Mouse (Mus musculus) splenic B cell, adult 2 months (primary cell): Measurements from ENCODE around the gene Rnf223.
"Not testable (repeated sequence)": the region's sequence is repeated elsewhere in the genome, so short reads cannot be mapped to it uniquely, and the experiment has no call there.

Experiments
- DNase-seq: peaks from one replicate; pipeline ENCODE4 v3.0.0-alpha.2; 2011; ENCODE audit warnings: low read depth, low spot score
- H3K27me3 ChIP-seq: 2 replicates; pipeline ENCODE4 v1.6.1; 2012; ENCODE audit warnings: mild to moderate bottlenecking, low read length, moderate library complexity, mixed read lengths; ENCODE audit not compliant: control insufficient read depth, poor library complexity, insufficient read depth, severe bottlenecking
- H3K36me3 ChIP-seq: 2 replicates; pipeline ENCODE4 v1.6.1; 2012; ENCODE audit warnings: mild to moderate bottlenecking, low read length, moderate library complexity, mixed read lengths; ENCODE audit not compliant: control insufficient read depth, poor library complexity, insufficient read depth, severe bottlenecking

The Rnf223 gene

DNA sequence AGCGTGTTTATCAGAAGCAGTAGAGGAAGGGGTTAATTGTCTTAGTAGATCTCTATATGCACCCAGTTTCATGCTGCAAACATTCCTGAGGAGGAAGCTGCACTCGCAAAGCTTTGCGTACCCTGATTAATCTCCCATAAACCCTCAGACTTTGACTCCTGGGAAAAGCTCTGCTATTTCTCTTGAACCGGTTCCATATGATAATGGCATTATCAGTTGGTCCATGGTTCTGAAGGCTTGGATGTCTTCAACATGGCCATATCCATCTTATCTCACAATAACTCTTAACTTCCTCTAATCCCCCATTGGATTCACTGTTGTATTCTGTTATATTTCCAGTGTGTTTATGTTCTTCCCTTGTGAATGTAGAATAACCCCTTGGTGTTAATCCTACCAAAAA is 27.0 kb upstream of the Rnf223 start:
- no peaks in the 10 kb centered on the region for H3K36me3 ChIP-seq
- DNase-seq, result no peak
- H3K27me3 ChIP-seq, result no peaks in the 10 kb centered on the region

DNA sequence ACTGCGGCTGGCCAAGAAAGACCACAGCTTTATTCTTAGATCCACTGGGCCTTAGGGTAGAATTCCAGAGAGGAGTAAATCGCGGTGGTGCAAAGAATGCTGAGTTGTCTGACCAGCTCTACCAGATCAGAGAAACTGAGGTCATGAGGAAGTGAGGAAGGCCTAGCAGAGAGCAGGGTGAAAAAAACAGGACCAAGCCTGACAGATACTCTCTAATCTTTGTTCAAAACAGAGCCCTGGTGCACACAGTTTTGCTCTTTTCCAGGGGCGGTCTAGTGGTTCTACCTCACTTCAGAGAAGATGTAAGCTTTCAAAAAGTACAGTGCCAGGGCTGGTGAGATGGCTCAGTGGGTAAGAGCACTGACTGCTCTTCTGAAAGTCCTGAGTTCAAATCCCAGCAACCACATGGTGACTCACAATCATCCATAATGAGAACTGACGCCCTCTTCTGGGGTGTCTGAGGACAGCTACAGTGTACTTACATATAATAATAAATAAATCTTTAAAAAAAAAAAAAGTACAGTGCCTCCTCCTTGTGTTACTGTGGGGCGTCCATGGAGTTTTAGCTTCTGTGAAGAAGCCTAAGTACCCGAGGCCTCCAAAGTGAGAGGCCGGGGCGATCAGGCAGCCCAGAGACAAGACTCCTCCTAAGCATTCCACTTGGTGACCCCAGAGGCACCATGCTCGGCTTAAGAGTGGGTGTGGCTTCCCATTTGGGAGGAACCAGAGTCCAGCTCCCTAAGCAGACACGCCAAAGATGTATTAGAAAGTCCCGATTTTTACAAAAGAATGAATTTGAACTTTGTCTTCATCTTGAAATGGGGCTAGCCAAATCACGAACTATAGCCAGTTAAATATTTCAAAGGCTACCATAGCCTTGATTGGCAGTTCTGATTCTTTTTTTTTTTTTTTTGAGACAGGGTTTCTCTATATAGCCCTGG is 21.4 kb upstream of the Rnf223 start:
- Histone ChIP-seq H3K27me3 (no peaks in the 10 kb centered on the region), H3K36me3 (no peaks in the 10 kb centered on the region)
- peak; percentile 54 for DNase-seq

DNA sequence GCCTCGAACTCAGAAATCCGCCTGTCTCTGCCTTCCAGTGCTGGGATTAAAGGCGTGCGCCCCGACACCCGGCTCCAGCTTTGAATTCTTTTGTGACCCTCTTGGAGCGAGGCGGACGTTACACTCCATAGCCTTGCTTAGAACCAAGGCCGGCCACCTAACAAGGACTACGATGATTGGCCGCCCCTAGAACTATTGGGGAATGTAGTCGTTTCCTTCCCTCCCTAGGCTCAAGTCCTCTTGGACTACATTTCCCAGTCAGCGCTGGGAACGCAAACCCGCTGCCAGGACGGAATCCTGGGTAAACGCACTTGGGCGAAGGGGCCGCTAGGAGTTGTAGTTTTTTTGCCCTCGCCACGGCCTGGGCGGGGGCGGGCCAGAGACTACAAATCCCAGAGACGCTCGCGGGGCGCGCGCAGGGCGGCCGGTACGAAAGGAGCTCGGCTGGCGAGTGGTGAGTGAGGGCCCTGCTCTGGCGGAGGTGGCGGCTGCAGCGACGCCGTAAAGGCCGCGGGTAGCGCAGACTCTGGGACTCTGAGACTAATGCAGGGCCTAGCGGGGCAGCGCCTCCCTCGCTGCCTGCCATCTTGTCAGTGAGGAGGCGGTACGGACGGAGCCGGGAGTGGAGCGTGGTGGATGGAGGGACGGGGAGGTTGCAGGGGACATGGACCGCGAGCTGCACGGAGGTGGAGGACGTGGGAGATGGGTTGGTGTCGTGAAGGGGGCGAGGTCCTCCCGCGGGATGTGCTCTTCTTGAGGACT is 20.6 kb upstream of the Rnf223 start, which contains the start of gene 9430015G10Rik:
Gene 9430015G10Rik (plus strand): TSS at position 413 of the 762 bp plus-strand sequence.
- Histone ChIP-seq H3K27me3 (no peaks in the 10 kb centered on the region), H3K36me3 (no peaks in the 10 kb centered on the region)
- peak; percentile 97 for DNase-seq

DNA sequence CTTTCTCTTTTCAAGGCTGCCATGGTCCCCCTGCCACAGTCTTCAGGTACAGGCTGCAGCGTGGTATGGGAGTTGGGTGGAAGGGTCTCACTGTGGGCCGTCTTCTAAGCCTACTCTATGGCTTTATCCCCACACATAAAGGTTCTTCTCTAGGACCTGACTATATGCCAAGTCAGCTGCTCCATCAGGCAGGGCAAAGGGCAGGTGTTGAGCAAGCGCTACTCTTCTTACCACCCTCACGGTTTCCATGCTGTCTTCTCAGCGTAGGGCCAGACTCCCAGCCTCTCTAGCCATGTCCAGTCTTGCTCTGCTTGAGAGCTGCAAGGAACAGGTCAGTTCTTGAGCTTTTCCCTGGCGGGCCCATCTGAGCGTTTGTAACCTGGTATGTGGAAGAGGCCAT is 6.2 kb upstream of the Rnf223 start:
- no peak for DNase-seq
- no peaks in the 10 kb centered on the region for H3K27me3 ChIP-seq
- H3K36me3 ChIP-seq, result peaks cover 2% of the 10 kb centered on the region

DNA sequence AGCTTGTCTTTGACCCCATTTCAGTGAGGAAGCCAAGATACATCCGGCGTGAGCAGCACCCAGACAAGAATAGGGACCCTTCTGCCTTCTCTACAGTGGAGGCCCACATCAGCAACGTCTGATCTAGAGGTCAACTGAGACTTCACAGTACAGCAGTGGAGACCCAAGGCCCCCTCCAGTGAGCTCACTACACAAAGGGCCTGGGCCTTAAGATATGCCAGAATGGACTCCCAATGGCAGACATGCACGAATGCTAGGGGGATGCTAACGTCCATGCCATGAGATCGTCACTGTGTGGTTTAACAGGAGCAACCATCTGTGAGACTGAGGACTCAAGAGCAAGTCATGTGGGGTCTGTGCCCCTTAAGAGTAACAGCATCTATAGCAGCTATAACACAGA is 4.9 kb upstream of the Rnf223 start:
- H3K27me3 ChIP-seq, result no peaks in the 10 kb centered on the region
- no peak for DNase-seq

DNA sequence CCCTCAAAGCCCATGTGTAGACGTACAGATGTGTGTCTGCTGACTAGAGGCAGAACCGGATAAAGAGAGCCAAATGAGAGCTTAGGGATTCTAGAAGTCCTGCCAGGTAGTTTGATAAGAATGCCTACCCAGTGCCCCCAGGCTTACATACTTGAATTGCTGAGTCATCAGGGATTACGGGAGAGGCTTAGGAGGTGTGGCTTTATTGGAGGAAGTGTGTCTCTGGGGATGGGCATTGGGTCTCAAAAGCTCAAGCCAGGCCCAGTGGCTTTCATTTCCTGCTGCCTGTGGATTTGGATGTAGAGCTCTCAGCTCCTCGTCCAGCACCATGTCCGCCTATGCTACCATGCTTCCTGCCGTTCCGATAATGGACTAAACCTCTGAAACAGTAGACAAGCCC is 3.5 kb upstream of the Rnf223 start:
- Histone ChIP-seq H3K27me3 (no peaks in the 10 kb centered on the region), H3K36me3 (no peaks in the 10 kb centered on the region; the same call in none of the 2 replicates)
- DNase-seq, result no peak

More for the DNA sequence above, 4.9 kb upstream of the Rnf223 start:
- H3K36me3 ChIP-seq, result no peaks in the 10 kb centered on the region; the same call in none of the 2 replicates

DNA sequence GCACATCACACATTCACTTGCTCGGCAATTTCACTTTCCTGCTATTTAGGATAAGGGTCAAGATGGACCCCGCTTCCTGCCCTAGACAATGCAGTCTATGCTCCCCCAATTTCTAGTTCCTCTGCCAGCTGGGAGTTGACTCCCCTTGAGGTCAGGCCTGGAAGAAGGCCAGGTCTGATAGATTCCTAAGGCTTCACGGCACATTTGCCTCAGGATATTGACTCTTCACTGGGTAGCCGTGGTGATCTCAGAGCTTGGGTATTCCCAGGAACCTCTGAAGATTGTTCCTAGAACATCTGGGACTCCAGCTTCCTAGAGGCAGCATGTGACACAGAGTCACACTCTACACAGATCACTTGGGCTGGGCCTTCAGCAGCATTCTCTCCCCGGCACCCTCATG is 1.6 kb upstream of the Rnf223 start:
- H3K27me3 ChIP-seq, result no peaks in the 10 kb centered on the region
- H3K36me3 ChIP-seq, result no peaks in the 10 kb centered on the region; the same call in none of the 2 replicates
- no peak for DNase-seq

DNA sequence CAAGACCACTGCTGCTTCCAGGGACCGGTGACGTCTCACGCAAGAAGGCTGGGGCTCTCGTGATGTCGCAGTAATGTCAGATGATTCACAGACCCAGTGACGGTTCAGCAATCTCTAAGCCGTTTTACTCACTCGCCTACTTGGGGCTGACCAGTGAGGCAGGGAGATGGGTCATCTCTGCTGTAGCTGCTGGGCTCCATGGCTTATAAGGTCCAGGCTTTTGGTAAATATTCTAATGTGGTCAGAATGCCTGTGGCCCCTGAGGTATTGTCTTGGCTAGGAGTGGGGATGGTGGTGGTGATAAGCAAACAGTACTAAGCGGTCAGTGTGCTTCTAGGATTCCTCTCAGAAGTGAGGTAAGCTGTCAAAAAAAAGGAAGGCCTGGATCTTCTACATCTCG is 627 bp downstream of the Rnf223 start:
- Histone ChIP-seq H3K27me3 (no peaks in the 10 kb centered on the region), H3K36me3 (no peaks in the 10 kb centered on the region)
- no peak for DNase-seq

DNA sequence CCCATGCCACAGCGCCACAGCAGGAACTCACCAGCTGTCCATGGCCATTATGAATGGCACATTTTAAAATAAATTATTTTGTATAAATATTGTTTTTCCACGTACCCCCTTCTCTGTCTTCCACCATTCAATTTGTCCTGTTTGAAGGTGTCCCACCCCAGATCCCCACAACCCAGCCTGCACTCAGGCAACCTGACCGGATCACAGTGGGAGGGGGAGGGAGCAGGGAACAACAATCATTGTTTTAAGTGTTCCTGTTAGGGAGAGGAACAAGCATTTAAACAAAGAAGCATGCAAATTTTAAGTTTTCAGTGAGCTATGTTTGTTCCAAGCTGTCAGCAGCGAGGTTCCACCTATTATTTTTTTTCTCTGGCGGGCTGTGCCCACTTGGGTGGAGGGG is 3.0 kb downstream of the Rnf223 start:
- DNase-seq, result no peak
- no peaks in the 10 kb centered on the region for H3K36me3 ChIP-seq
- no peaks in the 10 kb centered on the region for H3K27me3 ChIP-seq

DNA sequence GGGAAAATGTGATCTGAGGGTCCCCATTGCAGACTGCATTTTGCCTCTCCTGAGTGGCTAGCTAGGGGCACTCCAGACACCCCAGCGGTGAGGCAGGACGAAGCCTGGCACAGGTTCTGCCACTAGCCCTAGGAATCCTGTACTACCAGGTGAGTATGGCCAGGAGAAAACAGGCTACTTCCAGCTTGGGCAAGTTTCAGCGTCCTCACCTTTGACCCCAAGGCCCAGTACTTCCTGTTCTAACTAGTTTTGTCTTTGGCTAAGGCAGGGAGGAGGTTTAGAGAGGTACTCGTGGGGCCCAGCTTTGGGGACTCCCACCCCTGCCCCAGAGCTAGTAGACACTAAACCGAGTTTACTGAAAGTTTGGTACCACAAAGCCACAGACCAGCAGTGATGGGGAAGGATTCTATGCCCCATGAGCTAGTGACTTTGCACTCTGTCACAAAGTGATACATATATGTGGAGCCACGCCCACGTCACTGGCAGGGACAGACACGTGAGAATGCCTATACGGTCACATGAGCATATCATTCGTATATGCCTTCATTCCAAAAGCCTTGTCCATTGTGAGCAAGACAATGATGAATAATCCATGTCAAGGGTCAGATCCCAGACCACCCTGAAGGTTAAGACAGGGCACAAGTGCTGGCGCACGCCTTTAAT is 3.8 kb downstream of the Rnf223 start:
- Histone ChIP-seq H3K36me3 (no peaks in the 10 kb centered on the region), H3K27me3 (no peaks in the 10 kb centered on the region)
- no peak for DNase-seq

DNA sequence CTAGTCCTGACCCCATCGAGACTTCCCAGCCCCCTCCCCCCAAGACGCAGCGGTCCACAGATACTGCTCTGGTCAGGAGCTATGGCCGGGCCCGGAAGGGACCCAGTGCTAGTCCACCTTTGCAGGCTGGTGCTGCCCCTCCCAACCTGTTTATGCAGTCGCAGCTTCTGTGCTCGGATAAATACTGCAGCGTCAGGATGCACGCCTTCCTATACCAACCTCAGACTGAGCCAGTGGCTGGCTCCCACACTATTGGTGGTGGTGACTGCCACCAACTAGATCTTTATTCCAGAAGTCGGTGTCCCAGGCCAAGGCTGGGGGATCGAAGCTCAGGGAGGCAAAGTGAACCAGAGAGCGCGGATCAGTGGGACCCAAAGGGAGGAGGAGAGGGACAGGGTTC is 4.8 kb downstream of the Rnf223 start:
- H3K27me3 ChIP-seq, result no peaks in the 10 kb centered on the region
- DNase-seq, result no peak
- H3K36me3 ChIP-seq, result no peaks in the 10 kb centered on the region

DNA sequence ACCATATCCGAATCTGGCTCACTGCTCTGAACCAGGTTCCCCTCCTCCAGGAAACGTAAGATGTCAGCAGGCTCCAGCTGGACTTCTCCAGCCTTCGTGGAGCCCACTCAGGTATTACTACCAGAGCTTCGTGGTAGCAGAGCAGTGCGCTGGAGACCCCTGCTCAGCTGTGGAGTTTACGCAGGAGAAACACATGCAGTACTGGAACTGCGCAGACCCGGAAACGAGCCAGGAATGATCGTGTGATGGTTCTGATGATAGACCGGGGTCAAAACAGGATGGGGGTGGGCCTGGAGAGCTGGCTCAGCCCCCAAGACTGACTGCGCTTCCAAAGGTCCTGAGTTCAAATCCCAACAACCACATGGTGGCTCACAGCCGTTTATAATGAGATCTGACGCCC is 5.5 kb downstream of the Rnf223 start:
- DNase-seq, result no peak
- no peaks in the 10 kb centered on the region for H3K36me3 ChIP-seq
- no peaks in the 10 kb centered on the region for H3K27me3 ChIP-seq

DNA sequence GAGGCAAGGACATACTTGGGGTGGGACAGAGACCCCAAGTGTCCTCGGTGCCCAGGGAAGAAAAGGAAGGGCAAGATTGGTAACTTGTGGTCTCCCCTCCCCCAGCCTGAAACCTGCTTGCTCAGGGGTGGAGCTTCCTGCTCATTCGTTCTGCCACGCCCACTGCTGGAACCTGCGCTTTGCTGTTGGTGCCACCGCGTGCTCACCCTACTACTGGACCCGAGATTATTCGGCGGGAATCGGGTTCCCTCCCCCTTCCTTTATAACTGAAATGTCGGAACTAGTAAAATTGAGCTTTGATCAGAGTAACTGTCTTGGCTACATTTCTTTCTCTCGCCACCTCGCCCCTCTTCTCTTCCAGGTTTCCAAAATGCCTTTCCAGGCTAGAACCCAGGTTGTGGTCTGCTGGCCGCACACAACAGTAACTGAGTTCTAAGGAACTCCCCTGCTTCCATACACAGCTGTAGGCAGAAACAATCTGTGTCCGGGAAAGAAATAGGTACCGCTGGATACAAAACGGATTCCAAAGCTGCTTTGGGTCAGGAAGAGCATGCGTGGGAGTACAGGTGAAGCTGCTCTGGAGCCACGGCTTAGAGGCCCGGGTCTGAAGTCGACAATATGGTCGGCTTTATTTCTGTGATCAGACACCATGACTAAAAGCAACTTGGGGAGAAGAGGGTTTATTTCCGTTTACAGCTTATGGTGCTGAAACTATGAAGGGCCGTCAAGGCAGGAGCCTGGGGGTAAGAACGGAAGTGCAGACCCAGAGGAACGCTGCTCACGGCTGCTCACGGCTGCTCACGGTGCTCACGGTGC is 6.2 kb downstream of the Rnf223 start:
- no peak for DNase-seq
- Histone ChIP-seq H3K36me3 (no peaks in the 10 kb centered on the region), H3K27me3 (no peaks in the 10 kb centered on the region)

DNA sequence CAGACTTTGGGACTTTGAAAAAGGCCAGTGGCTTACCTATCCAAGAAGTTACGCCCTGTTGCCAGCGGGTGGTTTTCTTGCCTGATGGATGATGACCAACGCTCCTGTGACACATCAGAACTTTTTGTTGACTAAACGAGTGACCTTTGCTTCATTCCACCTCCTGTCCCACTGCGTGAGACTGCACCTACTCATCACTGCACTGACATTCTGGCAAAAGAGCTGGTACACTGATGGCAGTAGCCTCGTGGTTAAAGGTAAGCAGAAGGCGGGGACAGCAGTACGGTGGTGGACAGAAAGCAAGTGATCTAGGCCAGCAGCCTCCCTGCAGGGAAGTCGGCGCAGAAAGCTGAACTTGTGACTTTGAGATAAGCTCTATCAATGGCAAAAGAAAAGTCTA is 20.6 kb downstream of the Rnf223 start:
- not testable (repeated sequence) for H3K27me3 ChIP-seq, H3K36me3 ChIP-seq, DNase-seq
